Mouse (Mus musculus) mouse trophoblast stem cell (cell line): ENCODE results near the gene Rims1.

Experiments
- in situ Hi-C, 2 experiments: fragments of 300-500 bp; cut with MseI, MboI; formaldehyde crosslinking; loops; 2 replicates in 1 of 2; 3 replicates in 1 of 2; pipeline ENCODE4 v1.15.1; 2025

Gene Rims1

GRCm38 (mm10) chr1:22805726-22806625 lies at the start of gene Rims1:
TSS of gene Rims1 (minus strand) at chr1:22805994.
- in situ Hi-C loops, result no loop called here

- in situ Hi-C loops, result no loop called here
Observed at GRCm38 (mm10) chr1:22806626-22807096, 867 bp upstream of the Rims1 start.

- in situ Hi-C loops, result no loop called here
Observed at GRCm38 (mm10) chr1:22805025-22805725, 619 bp downstream of the Rims1 start.

GRCm38 (mm10) chr1:22804148-22804885 lies 1.5 kb downstream of the Rims1 start:
- in situ Hi-C loops, result no loop called here

- in situ Hi-C loops, result no loop called here
Observed at GRCm38 (mm10) chr1:22803471-22803870, 2.3 kb downstream of the Rims1 start.

- in situ Hi-C loops, result no loop called here
Observed at GRCm38 (mm10) chr1:22800276-22800675, 5.5 kb downstream of the Rims1 start.

- in situ Hi-C loops, result no loop called here
Observed at GRCm38 (mm10) chr1:22797091-22797490, 8.7 kb downstream of the Rims1 start.

GRCm38 (mm10) chr1:22789391-22789909 lies 16.3 kb downstream of the Rims1 start:
- in situ Hi-C loops, result no loop called here

- in situ Hi-C loops, result no loop called here
Observed at GRCm38 (mm10) chr1:22787616-22788015, 18.2 kb downstream of the Rims1 start.

GRCm38 (mm10) chr1:22770530-22771254 lies 35.1 kb downstream of the Rims1 start:
- in situ Hi-C loops, result no loop called here

GRCm38 (mm10) chr1:22763376-22763775 lies 42.4 kb downstream of the Rims1 start:
- in situ Hi-C loops, result no loop called here

GRCm38 (mm10) chr1:22762780-22763179 lies 43.0 kb downstream of the Rims1 start:
- in situ Hi-C loops, result no loop called here

GRCm38 (mm10) chr1:22750536-22750935 lies 55.3 kb downstream of the Rims1 start:
- in situ Hi-C loops, result no loop called here

- in situ Hi-C loops, result no loop called here
Observed at GRCm38 (mm10) chr1:22744655-22745054, 61.1 kb downstream of the Rims1 start.

GRCm38 (mm10) chr1:22737491-22737890 lies 68.3 kb downstream of the Rims1 start:
- in situ Hi-C loops, result no loop called here

- in situ Hi-C loops, result no loop called here
Observed at GRCm38 (mm10) chr1:22734429-22734828, 71.4 kb downstream of the Rims1 start.

- in situ Hi-C loops, result no loop called here
Observed at GRCm38 (mm10) chr1:22733281-22733680, 72.5 kb downstream of the Rims1 start.

GRCm38 (mm10) chr1:22728207-22728606 lies 77.6 kb downstream of the Rims1 start:
- in situ Hi-C loops, result no loop called here

GRCm38 (mm10) chr1:22721706-22722105 lies 84.1 kb downstream of the Rims1 start:
- in situ Hi-C loops, result no loop called here

GRCm38 (mm10) chr1:22720714-22721113 lies 85.1 kb downstream of the Rims1 start:
- in situ Hi-C loops, result no loop called here

- in situ Hi-C loops, result no loop called here
Observed at GRCm38 (mm10) chr1:22709461-22709860, 96.3 kb downstream of the Rims1 start.
